Mouse (Mus musculus): ENCODE results near the gene Ptger1. TPM values are rescaled to one million over a fixed set of nuclear protein-coding genes. Genes with fewer than 3 reads are reported as not detected.

The Ptger1 gene
- polyA plus RNA-seq, 1 experiment from 2014 or later: 9.8 TPM

DNA sequence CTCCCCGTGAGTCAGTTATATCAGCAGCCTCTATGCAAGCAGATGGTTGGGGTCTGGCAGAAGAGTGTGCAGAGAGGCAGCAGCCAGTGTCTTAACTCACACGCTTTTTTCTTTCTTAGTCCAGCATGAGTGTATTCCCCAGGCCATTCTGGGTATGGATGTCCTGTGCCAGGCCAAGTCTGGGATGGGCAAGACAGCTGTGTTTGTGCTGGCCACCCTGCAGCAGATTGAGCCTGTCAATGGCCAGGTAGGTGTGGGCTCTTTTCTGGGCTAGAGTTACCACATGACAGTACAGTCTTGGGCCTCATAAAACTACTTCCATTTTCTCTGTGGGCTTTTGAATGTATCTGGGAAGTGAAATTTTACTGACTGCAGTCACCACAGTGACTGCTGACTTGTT lies 53.2 kb downstream of the Ptger1 start:
- no peak overlapping the region for H3K4me3 ChIP-seq (replicated peaks; ENCODE audit: low read depth, low read length)
- no peak for ATAC-seq (replicated peaks; ENCODE audit: low FRiP score, low read depth)
- H3K36me3 ChIP-seq (ENCODE audit: insufficient read depth, low read length): peaks cover 53% of the 10 kb centered on the region
- no peaks in the 10 kb centered on the region for H3K27me3 ChIP-seq (ENCODE audit: insufficient read depth, low read length)
- H3K9me3 ChIP-seq (replicated peaks; ENCODE audit: low read length): no peaks in the 10 kb centered on the region
- H3K9ac ChIP-seq (ENCODE audit: low read depth, low read length): no peak overlapping the region
- 95% methylated on average over 2 of the region's 2 CpGs for WGBS
- H3K4me1 ChIP-seq (replicated peaks; ENCODE audit: insufficient read depth, low read length): 0 out of 2 replicates have a peak, but pooled peaks cover 7% of the 10 kb centered on the region
- no peak overlapping the region for H3K27ac ChIP-seq
- H3K4me2 ChIP-seq (ENCODE audit: low read length): no peak overlapping the region
- no peak for DNase-seq (ENCODE audit: low spot score)
- TF ChIP-seq CTCF (IDR thresholded peaks at IDR 0.05; ENCODE audit: low read depth): no peak

DNA sequence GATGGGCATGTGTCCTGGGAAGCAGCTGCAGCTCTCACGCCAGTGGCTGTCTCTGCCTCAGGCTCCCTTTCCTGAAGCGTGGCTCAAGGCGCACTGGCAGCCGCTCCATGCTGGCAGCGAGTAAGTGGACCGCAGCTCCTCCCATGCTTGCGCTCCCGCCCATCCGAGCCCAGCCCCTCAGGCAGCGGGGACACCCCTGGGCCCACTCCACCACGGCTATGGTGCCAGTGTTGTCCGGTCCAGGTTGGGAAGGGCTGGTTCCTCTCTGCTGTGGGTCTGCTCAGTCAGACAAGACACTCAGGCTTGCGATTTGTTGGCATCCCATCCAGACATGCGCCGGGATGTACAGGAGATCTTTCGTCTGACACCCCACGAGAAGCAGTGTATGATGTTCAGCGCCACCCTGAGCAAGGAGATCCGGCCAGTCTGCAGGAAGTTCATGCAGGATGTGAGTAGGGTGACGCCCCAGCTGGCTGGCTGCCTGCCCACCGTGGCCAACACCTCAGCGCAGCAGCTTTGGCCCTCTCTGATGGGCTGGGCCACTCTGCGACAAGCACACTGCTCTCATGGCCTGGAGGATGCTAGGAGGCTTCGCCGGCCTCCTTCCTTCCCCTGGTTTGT lies 55.0 kb downstream of the Ptger1 start:
- no peaks in the 10 kb centered on the region for H3K9me3 ChIP-seq (replicated peaks; ENCODE audit: low read length)
- ATAC-seq (replicated peaks; ENCODE audit: low FRiP score, low read depth) (no peak), DNase-seq (ENCODE audit: low spot score) (peak; percentile 45)
- peaks cover 66% of the 10 kb centered on the region for H3K36me3 ChIP-seq (ENCODE audit: insufficient read depth, low read length)
- H3K4me2 ChIP-seq (ENCODE audit: low read length): no peak overlapping the region
- H3K27me3 ChIP-seq (ENCODE audit: insufficient read depth, low read length): no peaks in the 10 kb centered on the region
- H3K4me3 ChIP-seq (replicated peaks; ENCODE audit: low read depth, low read length): no peak overlapping the region
- H3K27ac ChIP-seq: no peak overlapping the region
- H3K4me1 ChIP-seq (replicated peaks; ENCODE audit: insufficient read depth, low read length): 0 out of 2 replicates have a peak, but pooled peaks cover 2% of the 10 kb centered on the region
- H3K9ac ChIP-seq (ENCODE audit: low read depth, low read length): no peak overlapping the region
- no peak for TF ChIP-seq CTCF (IDR thresholded peaks at IDR 0.05; ENCODE audit: low read depth)
- WGBS: 83% methylated on average over 25 of the region's 25 CpGs

Other genes with a start within 250 kb of the Ptger1 start
- gene Scoc, start 208.3 kb upstream of the Ptger1 start, polyA plus RNA-seq (2015; fragmentation: Nextera tagmentation; extraction: Ambion mirVana): 138 and 139 TPM in 2 replicates
- gene Olfr370, start 130.9 kb upstream of the Ptger1 start, polyA plus RNA-seq (2015; fragmentation: Nextera tagmentation; extraction: Ambion mirVana): not detected in 2 replicates
- 502 and 515 TPM in 2 replicates for gene Ndufb7, start 100.0 kb upstream of the Ptger1 start, polyA plus RNA-seq (2015; fragmentation: Nextera tagmentation; extraction: Ambion mirVana)
- gene Tecr, start 58.7 kb upstream of the Ptger1 start, polyA plus RNA-seq (2015; fragmentation: Nextera tagmentation; extraction: Ambion mirVana): 560 and 574 TPM in 2 replicates
- 30.2 and 35.3 TPM in 2 replicates for gene Dnajb1, start 58.5 kb upstream of the Ptger1 start, polyA plus RNA-seq (2015; fragmentation: Nextera tagmentation; extraction: Ambion mirVana)
- 197 and 212 TPM in 2 replicates for gene Gipc1, start 14.0 kb upstream of the Ptger1 start, polyA plus RNA-seq (2015; fragmentation: Nextera tagmentation; extraction: Ambion mirVana)
- gene Pkn1, start 32.5 kb downstream of the Ptger1 start, polyA plus RNA-seq (2015; fragmentation: Nextera tagmentation; extraction: Ambion mirVana): 31.0 and 33.2 TPM in 2 replicates
- gene Ddx39, start 48.5 kb downstream of the Ptger1 start, polyA plus RNA-seq (2015; fragmentation: Nextera tagmentation; extraction: Ambion mirVana): 110 and 128 TPM in 2 replicates
- gene Adgre5, start 74.6 kb downstream of the Ptger1 start, polyA plus RNA-seq (2015; fragmentation: Nextera tagmentation; extraction: Ambion mirVana): 37.8 and 40.8 TPM in 2 replicates
- 11.5 and 14.4 TPM in 2 replicates for gene Adgrl1, start 233.4 kb downstream of the Ptger1 start, polyA plus RNA-seq (2015; fragmentation: Nextera tagmentation; extraction: Ambion mirVana)